Mouse (Mus musculus) myocyte (in vitro differentiated cells): Measurements from ENCODE around the gene Kmt5c. TPM values are rescaled to one million over a fixed set of nuclear protein-coding genes. Genes with fewer than 3 reads are reported as not detected.

Source experiments
- H3K27me3 ChIP-seq: one replicate; pipeline ENCODE4 v1.6.1; 2011; ENCODE audit not compliant: control insufficient read depth, insufficient read depth, insufficient read length
- H3K36me3 ChIP-seq: one replicate; pipeline ENCODE4 v1.6.1; 2011; ENCODE audit not compliant: control insufficient read depth, insufficient read depth
- H3K4me2 ChIP-seq: one replicate; pipeline ENCODE4 v1.6.1; 2011; ENCODE audit warnings: low read depth, control low read depth
- H3K4me3 ChIP-seq: one replicate; pipeline ENCODE4 v1.5.1; 2011; ENCODE audit warnings: mild to moderate bottlenecking, control low read depth, moderate library complexity
- H3K79me2 ChIP-seq: one replicate; pipeline ENCODE4 v1.6.1; 2011; ENCODE audit not compliant: control insufficient read depth, insufficient read depth
- H3ac ChIP-seq: one replicate; pipeline ENCODE4 v1.6.1; 2011; ENCODE audit not compliant: control insufficient read depth, insufficient read length
- CEBPB ChIP-seq: IDR thresholded peaks from 2 replicates; pipeline ENCODE4 v1.6.1; 2011; ENCODE audit warnings: mild to moderate bottlenecking, moderate library complexity; ENCODE audit not compliant: poor library complexity, insufficient read depth, severe bottlenecking
- E2F4 ChIP-seq: IDR thresholded peaks from one replicate; pipeline ENCODE4 v1.6.1; 2011; ENCODE audit warnings: mild to moderate bottlenecking, control low read depth, moderate library complexity; ENCODE audit not compliant: insufficient read depth
- MAX ChIP-seq: IDR thresholded peaks from one replicate; pipeline ENCODE4 v1.6.1; 2011; ENCODE audit warnings: low read depth, mild to moderate bottlenecking, control low read depth
- MYOG ChIP-seq, 3 experiments: IDR thresholded peaks; one replicate each; pipeline ENCODE4 v1.6.1; 2011; ENCODE audit warnings: control low read depth in 2 of 3, low read depth in 2 of 3, mild to moderate bottlenecking in 2 of 3; ENCODE audit not compliant: insufficient read length in 2 of 3, control insufficient read depth in 1 of 3, insufficient read depth in 1 of 3
- POLR2A ChIP-seq: IDR thresholded peaks from one replicate; pipeline ENCODE4 v1.6.1; 2011; ENCODE audit warnings: low read depth, mild to moderate bottlenecking, control low read depth, moderate library complexity; ENCODE audit not compliant: insufficient read length
- POLR2AphosphoS2 ChIP-seq: IDR thresholded peaks from one replicate; pipeline ENCODE4 v1.6.1; 2011; ENCODE audit warnings: low read depth, control low read depth; ENCODE audit not compliant: insufficient read length
- REST ChIP-seq: IDR thresholded peaks from one replicate; pipeline ENCODE4 v1.6.1; 2011; ENCODE audit warnings: mild to moderate bottlenecking, control low read depth, moderate library complexity; ENCODE audit not compliant: insufficient read depth, insufficient read length
- SRF ChIP-seq: IDR thresholded peaks from one replicate; pipeline ENCODE4 v1.6.1; 2011; ENCODE audit warnings: low read depth; ENCODE audit not compliant: control insufficient read depth, insufficient read length
- TCF12 ChIP-seq: IDR thresholded peaks from one replicate; pipeline ENCODE4 v1.6.1; 2011; ENCODE audit warnings: mild to moderate bottlenecking, control low read depth; ENCODE audit not compliant: poor library complexity, insufficient read depth, severe bottlenecking
- TCF3 ChIP-seq: IDR thresholded peaks from one replicate; pipeline ENCODE4 v1.6.1; 2011; ENCODE audit warnings: low read depth, control low read depth; ENCODE audit not compliant: insufficient read length
- USF1 ChIP-seq: IDR thresholded peaks from one replicate; pipeline ENCODE4 v1.6.1; 2011; ENCODE audit warnings: low read depth, mild to moderate bottlenecking, control low read depth, moderate library complexity
- polyA plus RNA-seq: library from polyadenylated mRNA; unstranded; fragments of >200 nt; fragmentation: generic; extraction: Trizol; gene quantifications from one replicate; pipeline ENCODE4 v1.2.1, GENCODE M21; 2012; ENCODE audit warnings: missing spikeins

Gene Kmt5c
- polyA plus RNA-seq, 1 experiment = 19.2 TPM

DNA sequence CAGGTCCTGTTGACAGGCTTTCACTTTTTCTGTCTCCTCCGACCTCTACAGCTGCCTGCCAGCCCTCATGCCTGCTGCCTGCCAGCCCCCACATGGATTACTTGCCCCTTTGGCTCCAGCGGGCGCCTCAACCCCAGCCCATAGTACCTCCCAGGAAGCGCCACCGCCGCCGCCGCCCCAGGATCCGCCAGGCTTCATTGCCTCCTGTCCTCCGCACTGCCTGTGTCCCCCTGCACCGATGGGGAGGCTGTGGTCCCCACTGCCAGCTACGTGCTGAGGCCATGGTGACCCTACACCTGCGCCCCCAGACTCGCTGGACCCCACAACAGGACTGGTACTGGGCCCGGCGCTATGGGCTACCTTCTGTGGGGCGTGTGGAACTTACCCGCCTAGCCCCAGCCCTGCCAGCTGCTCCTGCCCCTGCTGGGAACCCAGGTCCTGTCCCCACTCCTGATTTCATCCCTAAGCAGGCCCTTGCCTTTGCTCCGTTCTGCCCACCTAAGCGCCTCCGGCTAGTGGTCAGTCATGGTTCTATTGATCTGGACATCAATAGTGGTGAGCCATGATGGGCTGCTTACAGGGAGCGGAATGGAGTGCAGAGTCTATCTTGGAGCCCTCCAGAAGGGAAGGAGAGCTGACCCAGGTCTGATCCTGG lies 6.5 kb downstream of the Kmt5c start:
- Histone ChIP-seq H3ac (no peak overlapping the region), H3K27me3 (no peaks in the 10 kb centered on the region), H3K4me3 (no peak overlapping the region), H3K4me2 (no peak overlapping the region), H3K79me2 (no peaks in the 10 kb centered on the region), H3K36me3 (no peaks in the 10 kb centered on the region)
- TF ChIP-seq MYOG (IDR thresholded peaks at IDR 0.05; ENCODE audit: control insufficient read depth in 1 of 3, insufficient read depth in 1 of 3, insufficient read length in 2 of 3, low read depth in 2 of 3) (no peak), E2F4 (no peak), POLR2AphosphoS2 (no peak), REST (no peak), TCF12 (no peak)

DNA sequence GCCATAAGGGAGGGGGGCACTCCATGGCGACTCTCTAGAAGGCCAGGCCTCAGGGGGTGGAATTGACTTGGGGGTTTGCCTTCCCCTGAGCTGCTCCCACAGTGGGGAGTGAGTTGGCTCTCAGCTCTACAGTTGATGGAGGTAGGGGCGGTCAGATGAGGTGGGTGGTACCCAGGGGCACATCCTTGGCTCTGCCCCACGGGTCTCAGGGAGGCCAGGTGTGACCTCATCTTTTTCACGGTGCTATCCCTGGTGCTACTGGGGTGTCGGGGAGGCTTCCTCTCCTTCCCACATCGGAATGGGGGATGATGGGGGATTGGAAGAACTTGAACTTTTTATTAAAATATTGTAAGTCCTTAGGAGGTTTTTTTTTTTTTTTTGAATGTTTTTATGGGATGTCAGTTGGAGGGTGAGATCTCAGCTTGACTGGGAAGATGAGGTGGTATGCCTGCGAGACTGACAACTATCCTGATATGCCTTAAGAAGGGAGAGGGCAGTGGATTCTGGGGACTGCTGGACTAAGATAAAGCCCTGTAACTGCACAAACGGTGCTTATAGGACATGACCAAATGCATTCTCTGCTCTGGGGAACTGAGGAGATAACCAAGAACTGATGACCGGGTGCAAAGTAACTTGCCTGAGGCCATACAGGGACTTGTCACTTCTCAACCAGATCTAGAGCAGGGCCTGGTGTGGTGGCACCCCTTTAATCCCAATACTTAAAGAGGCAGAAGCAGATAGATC lies 7.4 kb downstream of the Kmt5c start:
- no peak overlapping the region for H3ac ChIP-seq
- H3K27me3 ChIP-seq = no peaks in the 10 kb centered on the region
- no peak overlapping the region for H3K4me3 ChIP-seq
- no peak overlapping the region for H3K4me2 ChIP-seq
- TF ChIP-seq MYOG (IDR thresholded peaks at IDR 0.05; ENCODE audit: control insufficient read depth in 1 of 3, insufficient read depth in 1 of 3, insufficient read length in 2 of 3, low read depth in 2 of 3) = no peak
- TF ChIP-seq POLR2A = no peak
- TF ChIP-seq TCF3 = no peak
- TF ChIP-seq REST = no peak
- TF ChIP-seq SRF = no peak
- no peak for TF ChIP-seq MAX
- no peaks in the 10 kb centered on the region for H3K36me3 ChIP-seq
- no peaks in the 10 kb centered on the region for H3K79me2 ChIP-seq

DNA sequence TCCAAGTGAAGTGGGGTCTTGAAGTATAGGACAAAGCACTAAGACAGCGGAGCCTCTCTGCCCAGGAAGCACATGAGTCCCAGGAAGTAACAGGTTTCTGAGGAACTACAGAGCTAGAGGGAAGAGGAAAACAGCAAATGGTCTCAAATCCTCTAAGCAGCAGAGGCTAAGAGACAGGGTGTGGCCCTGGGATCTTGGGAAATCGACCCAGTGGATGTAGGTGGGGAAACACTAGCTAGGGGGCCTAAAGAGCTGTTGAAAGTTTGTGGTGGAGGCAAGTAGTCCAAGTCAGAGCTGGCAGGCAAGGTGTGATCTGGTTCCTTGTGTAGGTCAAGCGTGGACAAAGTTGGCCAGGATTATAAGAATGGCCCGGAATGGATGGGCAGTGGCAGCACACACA lies 8.4 kb downstream of the Kmt5c start:
- TF ChIP-seq CEBPB (no peak), SRF (no peak), USF1 (no peak), POLR2A (no peak)
- Histone ChIP-seq H3K4me3 (no peak overlapping the region), H3K36me3 (no peaks in the 10 kb centered on the region), H3K27me3 (no peaks in the 10 kb centered on the region), H3K79me2 (no peaks in the 10 kb centered on the region), H3K4me2 (no peak overlapping the region), H3ac (no peak overlapping the region)

DNA sequence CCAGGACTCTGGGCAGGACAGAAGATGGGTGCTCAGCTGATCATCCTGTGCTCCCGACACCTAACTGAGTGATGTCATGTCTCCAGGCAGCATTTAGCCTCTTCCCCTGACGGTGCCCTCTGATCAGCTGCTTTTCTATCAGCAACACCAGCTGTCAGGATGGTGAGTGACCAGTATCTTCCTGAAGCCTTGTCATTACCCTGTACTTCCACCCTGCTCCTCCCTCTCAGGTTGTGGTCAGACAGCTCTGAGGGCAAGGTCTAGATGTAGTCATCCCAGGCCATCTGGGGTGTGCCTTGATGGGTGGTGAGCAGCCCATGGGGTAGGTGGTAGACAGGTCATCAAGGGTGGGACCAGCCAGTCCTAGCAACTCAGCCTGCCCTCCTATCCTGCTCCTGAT lies 9.3 kb downstream of the Kmt5c start:
- H3K27me3 ChIP-seq = no peaks in the 10 kb centered on the region
- H3ac ChIP-seq = no peak overlapping the region

DNA sequence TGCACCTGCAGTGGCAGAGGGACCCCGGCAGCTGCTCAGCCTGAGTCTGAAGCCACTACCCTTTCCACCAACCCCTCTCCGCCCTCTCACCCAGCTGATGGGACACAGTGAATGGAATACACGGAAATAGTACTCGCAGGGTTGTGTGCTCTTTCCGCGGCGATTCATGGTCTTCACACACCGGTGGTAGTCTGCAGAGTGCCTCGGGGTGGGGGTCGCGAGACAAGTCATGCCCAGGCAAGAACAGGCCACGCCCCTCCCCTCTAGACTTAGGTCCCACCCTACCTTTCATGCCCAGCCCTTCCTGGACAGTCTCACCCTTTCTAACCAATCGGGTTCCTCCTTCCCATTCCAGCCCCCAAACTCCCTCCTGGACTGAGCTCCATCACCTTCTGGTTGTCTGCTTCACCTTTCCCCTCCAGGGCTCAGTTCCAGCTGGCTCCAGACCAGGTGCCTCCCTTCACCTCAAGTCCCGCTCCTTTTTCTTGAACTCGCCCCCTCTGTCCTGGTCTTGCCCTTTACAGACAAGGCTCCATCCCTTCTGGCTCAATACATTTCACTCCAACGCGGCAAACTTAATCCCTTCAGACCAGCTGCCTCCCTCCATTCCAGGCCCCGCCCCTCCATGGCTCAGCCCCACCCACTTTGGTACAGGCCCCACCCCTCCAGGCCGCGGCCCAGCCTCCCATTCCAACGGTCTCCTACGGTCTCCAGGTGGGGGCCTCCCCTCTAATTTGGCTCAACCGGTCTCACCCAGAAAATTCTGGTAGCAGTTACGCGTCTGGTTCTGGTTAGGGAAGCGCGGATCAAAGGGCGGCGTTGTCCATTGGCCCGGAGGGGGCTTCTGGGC lies 12.3 kb downstream of the Kmt5c start:
- H3K27me3 ChIP-seq = no peaks in the 10 kb centered on the region
- no peak overlapping the region for H3ac ChIP-seq
- no peaks in the 10 kb centered on the region for H3K36me3 ChIP-seq
- TF ChIP-seq MAX (no peak), CEBPB (no peak)
- no peaks in the 10 kb centered on the region for H3K79me2 ChIP-seq
- H3K4me3 ChIP-seq = no peak overlapping the region
- no peak overlapping the region for H3K4me2 ChIP-seq

More for the DNA sequence above, 9.3 kb downstream of the Kmt5c start:
- Histone ChIP-seq H3K79me2 (no peaks in the 10 kb centered on the region), H3K4me3 (no peak overlapping the region), H3K4me2 (no peak overlapping the region), H3K36me3 (no peaks in the 10 kb centered on the region)
- no peak for TF ChIP-seq E2F4
- TF ChIP-seq MYOG (IDR thresholded peaks at IDR 0.05; ENCODE audit: control insufficient read depth in 1 of 3, insufficient read depth in 1 of 3, insufficient read length in 2 of 3, low read depth in 2 of 3) = no peak
- TF ChIP-seq TCF3 = no peak
